Mouse (Mus musculus): Measurements from ENCODE around the gene Dab1.
A peak's percentile ranks its signal among the peaks of the same experiment; 100 is the strongest.

The Dab1 gene

GRCm38 (mm10) chr4:104111614-104112013, 492.5 kb downstream of the Dab1 start:
- DNase-seq (ENCODE audit: low spot score), result no peak

DNA sequence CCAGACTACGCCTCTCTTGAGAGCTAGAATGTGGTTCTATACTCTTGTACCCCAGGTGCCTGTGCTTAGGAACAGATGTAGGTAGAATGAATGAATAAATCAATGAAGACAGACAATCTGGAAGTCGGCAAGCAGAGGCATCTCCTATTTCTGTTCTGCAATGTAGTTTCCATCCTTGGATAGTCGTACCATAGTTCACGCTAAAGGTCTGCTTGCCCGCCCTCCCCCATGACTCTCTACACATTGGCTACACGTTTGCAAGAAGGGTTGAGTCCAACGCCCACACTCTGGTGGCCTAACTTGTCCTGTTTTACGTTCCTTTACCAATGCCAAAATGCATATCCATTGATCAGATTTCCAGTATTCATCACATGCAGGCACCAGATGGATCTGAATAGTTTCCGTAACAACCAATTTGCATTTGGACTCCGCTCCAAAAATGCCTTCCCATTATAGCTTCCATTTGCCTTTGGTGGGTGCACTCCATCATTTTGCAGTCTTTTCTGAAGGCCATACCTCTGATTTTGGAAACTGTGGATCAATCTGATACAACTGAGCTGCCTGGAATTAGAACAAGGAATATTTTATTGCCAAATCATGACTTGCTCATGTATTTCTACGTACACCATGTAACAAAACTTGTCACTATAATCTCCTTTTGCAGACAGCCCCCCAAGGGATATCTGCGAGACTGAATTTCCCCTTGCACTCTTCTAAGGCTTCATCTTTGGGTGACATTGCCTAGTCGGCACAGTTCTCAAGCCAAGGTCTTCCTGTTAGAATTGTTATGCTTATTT, 494.2 kb downstream of the Dab1 start:
- no peak for DNase-seq (ENCODE audit: low spot score)

DNA sequence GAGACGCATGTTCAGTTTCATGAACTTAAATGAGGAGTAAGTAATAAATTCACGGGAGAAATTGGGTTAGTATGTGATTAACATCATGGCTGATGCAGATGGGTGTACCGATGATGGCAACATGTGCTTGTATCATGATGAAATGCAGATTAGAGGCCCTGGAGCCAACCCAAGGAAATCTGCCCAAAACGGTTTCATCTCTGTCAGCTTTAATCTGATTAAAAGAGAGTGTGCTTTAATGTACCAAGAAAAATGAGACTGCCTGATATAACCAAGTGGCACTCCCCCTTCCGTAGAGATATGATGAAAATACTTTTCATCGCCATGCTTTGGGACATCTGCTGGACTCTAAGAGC, 494.8 kb downstream of the Dab1 start:
- DNase-seq (ENCODE audit: low spot score), result no peak

DNA sequence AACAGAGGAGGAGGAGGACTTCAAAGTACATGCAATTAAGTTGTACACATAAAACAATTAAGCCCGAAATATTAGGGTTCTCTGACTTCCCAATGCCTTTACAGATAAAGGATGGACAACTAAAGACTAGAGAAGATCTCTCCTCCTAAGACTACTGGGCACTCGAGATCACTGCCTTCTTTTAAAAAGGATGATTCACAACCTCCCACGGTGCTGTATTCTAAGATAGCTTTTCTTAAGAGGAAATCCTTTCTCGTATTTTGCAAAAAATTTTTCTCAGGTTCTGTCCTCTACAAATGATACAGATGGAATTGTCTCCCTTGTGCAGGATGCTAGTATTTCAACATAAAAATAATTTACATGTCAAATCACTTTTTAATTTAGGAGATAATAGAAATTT, 500.9 kb downstream of the Dab1 start:
- no peak for DNase-seq (ENCODE audit: low spot score)

GRCm38 (mm10) chr4:104121959-104122358, 502.8 kb downstream of the Dab1 start:
- no peak for DNase-seq (ENCODE audit: low spot score)

DNA sequence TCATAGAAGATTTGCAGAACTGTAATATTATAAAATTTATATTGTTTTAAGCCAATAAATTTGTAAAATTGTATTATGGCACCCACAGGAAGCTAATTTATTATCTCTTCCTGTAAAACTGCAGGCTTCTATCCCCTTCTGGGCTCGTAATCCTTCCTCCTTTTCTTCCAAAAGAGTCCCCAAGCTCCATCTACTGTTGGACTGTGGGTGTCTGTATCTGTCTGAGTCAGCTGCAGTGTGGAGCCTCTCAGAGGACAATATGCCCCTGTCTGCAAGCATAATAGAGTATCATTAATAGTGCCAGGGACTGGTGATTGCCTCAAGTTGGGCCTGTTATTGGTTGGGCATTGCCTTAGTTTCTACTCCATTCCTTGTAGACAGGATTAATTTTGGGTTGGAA, 503.2 kb downstream of the Dab1 start:
- DNase-seq (ENCODE audit: low spot score), result no peak

- DNase-seq (ENCODE audit: low spot score), result no peak
Measured at GRCm38 (mm10) chr4:104153637-104154036, 534.5 kb downstream of the Dab1 start.

DNA sequence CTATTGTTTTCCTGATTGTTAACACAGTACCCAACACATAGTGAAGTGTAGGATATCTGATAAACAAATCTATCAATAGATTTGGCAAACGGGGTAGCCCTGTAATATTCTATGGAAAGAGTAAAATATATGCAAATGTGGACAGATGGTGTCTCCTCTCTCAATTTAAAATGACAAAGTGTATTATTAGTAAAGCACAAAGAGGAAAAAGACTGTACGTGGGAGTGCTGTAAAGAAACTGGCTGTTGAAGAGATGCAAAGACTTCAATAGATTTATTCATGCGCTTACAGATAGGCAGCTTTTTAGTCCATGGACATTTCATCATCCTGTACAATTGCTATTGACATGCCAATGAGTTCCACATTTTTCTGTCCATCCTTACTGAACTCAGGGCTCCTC, 558.9 kb downstream of the Dab1 start:
- no peak for DNase-seq (ENCODE audit: low spot score)

DNA sequence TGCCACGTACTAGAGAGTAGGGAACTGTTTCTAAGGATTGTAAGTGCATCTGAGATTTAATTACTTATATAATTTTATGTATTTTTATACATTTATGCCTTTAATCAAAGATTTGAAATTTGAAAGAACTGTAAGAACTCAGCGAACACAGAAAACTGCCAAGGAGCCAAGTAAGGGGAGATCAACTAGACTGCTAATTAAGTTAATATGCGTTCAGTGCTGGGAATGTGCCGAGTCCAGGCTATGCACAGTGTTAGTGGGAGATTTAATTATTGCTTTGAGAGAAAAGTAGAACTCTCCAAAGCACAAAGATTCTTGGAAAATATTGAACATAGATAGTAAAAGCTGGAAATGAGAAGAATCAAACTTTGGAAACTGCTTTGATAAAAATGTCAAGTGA, 567.2 kb downstream of the Dab1 start:
- no peak for DNase-seq (ENCODE audit: low spot score)

DNA sequence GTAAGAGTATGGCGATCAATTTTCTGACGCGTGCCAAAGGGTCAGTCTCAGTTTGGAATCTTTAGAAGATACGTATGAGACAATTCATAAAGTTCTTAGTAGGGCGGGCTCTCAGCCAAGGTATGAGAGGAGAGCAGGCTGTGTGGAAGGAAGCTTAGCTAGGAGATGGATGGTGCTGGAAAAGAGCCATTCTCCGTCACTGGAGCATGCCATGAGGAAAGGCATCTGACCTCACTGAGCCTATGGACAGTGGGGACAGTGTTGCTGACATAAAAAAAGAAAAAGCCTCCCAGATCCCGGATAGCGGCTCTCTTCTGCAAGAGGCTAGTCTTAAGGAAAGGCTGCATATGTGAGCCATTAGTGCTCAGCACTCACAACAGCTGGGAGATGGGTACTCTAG, 579.5 kb downstream of the Dab1 start:
- DNase-seq (ENCODE audit: low spot score), result no peak

- no peak for DNase-seq (ENCODE audit: low spot score)
Measured at GRCm38 (mm10) chr4:104201686-104202085, 582.5 kb downstream of the Dab1 start.

DNA sequence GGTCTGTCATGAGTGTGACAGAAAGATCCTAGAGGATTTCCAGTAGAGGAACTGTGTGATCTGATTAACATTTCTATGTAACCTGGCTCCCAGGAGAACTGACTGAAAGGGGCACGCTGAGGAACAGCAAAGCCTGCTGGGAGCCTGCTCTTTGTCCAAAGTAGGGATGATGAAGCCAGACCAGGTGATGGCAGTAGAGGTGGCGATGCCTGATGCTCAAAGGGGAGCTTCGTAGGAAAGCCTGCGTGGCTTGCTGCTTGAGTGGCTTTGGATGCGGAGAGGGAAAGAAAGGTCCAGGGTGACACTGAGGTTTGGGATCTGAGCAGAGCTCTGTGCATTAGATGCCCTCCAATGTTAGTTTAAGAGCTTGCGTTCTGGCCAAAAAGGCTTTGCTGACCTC, 584.9 kb downstream of the Dab1 start:
- DNase-seq (ENCODE audit: low spot score), result no peak

DNA sequence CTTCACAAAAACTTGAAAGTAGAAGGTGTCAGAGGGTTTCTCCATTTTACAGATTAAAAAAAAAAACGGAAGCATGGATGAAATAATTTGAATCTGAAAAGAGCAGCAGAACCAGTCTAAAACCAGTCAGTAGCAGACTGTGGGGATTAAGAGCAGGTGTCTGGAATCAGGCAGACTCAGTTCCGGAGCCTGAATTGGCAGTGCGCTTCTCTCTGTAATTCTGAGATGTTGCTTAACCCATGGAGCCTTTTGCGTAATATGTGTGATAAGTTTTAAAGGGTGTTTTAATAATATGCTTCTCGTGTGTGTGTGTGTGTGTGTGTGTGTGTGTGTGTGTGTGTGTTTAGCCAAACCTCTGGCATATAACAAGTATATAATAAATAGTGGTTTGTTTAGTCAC, 587.5 kb downstream of the Dab1 start:
- no peak for DNase-seq (ENCODE audit: low spot score)

DNA sequence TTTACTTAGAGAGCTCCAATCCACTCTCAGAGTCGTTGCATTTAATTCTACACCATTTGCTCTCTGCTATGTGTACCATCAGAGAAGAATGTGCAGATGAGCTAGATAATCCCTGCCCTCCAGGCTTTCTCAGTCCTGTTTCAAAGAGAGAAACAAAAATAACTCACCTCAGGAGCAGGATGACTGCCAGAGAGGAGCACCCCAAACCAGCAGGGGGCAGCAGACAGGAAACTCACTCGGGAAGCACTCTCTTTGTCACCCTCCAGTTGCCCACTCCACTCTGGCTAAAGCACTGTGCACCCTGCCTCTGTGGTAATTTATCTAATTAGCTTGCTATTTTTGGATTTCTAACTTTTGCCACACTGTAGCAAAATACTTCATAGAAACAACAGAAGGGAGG, 589.9 kb downstream of the Dab1 start:
- peak; percentile 75 for DNase-seq (ENCODE audit: low spot score)

- no peak for DNase-seq (ENCODE audit: low spot score)
Measured at GRCm38 (mm10) chr4:104210796-104211195, 591.6 kb downstream of the Dab1 start.

GRCm38 (mm10) chr4:104211531-104212455, 592.6 kb downstream of the Dab1 start:
- no peak for DNase-seq (ENCODE audit: low spot score)

DNA sequence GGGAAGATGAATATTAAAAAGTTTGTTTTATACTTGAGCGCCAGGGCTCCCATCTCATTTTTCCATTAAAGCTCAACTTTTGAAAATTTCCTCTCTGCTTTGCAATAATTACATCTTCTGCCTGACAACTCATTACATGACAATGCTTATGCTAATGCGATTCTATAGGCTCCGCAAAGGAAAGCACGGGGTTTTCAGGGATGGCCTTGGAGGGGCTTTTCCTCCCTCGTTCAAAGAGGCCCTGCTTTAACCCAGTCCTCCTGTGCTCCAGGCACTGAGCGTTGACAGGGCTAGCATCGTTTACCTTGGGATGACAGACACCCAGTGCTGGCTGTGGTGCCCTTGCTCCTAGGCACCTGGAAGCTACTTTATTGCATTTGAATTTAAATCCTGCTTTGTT, 595.6 kb downstream of the Dab1 start:
- no peak for DNase-seq (ENCODE audit: low spot score)

GRCm38 (mm10) chr4:104217336-104217735, 598.2 kb downstream of the Dab1 start:
- DNase-seq (ENCODE audit: low spot score), result no peak

GRCm38 (mm10) chr4:104218765-104219164, 599.6 kb downstream of the Dab1 start:
- DNase-seq (ENCODE audit: low spot score), result no peak

DNA sequence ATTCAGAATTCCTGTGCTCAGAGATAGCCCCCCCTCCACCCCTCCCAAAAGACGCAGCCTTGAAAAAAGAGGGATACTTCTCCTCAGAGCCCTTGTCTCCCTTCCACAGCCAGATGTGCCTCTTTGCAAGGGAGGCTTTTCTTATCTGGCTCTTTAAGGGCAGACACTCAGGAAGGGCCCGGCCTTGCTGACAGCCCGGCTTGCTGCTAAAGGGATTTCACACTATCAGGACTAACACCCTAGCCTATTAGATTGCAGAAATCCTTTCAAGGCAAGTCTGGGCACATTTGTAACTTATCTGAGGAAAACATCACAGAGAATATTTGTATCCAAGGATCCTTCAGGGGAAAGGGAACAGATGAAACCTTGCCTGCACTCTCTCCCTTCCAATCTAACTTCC, 600.9 kb downstream of the Dab1 start:
- no peak for DNase-seq (ENCODE audit: low spot score)

GRCm38 (mm10) chr4:104229296-104229695, 610.1 kb downstream of the Dab1 start:
- no peak for DNase-seq (ENCODE audit: low spot score)

DNA sequence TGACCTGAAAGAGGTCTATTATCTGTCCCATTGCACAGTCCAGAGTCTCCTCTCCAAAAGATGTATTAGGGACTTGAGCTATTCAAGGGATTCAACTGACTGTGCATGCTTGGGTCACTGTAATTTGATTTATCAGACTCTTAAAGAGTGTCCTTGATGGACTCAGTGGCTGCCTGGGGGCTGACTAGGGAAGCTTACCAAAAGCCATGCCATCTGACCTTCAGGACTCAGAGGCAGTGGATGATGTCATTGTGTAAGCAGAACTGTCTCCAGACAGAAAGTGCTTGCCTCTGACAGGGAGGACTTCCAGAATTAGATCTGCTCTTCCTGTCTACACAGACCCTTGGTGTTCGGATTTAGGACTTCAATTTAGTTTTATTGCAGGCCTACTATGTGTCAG, 627.3 kb downstream of the Dab1 start:
- DNase-seq (ENCODE audit: low spot score), result no peak

DNA sequence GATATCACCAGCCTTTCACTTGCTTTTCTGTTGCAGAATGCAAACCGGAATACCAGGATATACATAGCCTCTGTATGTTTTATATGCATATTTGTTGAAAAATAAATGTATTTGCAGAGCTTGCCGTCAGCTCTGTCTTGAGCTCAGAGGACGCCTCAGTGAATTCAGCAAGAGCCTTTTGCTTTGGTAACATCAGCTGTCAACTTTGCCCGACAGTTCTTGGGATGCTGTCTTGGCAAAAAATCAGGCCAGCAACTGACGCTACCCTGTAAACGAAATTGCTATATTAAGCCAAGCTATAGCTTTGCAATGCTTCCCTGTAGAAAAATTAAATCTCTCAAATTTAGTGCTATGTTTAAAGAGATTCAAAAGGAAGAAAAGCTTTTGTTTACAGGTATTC, 630.3 kb downstream of the Dab1 start:
- no peak for DNase-seq (ENCODE audit: low spot score)
